Mouse (Mus musculus) heart, postnatal 0 days (tissue): ENCODE measurements around the gene Kirrel. TPM values are rescaled to one million over a fixed set of nuclear protein-coding genes. Genes with fewer than 3 reads are reported as not detected.

Experiments used
- ATAC-seq: fragments of 200-750 bp; cut with Nextera tagmentation; 2 replicates; pipeline ENCODE4 v1.8.0; 2017; ENCODE audit warnings: low read depth, moderate number of reproducible peaks, moderate library complexity; ENCODE audit not compliant: insufficient read depth
- DNase-seq: peaks from one replicate; pipeline ENCODE4 v3.0.0-alpha.2; 2016; ENCODE audit warnings: low spot score
- H3K27ac ChIP-seq: fragments of 300-500 bp; sonication (generic); 2 replicates; pipeline ENCODE4 v1.5.1; 2014; ENCODE audit warnings: low read depth, mild to moderate bottlenecking
- H3K27me3 ChIP-seq: fragments of 300-500 bp; sonication (generic); 2 replicates; pipeline ENCODE4 v1.6.1; 2014; ENCODE audit warnings: low read length, mixed read lengths; ENCODE audit not compliant: control insufficient read depth, insufficient read depth
- H3K36me3 ChIP-seq: fragments of 300-500 bp; sonication (generic); replicated peaks from 2 replicates; pipeline ENCODE4 v1.6.1; 2014; ENCODE audit warnings: low read length, mixed read lengths; ENCODE audit not compliant: control insufficient read depth, insufficient read depth
- H3K4me1 ChIP-seq: fragments of 300-500 bp; sonication (generic); 2 replicates; pipeline ENCODE4 v1.6.1; 2014; ENCODE audit warnings: antibody characterized with exemption; ENCODE audit not compliant: control insufficient read depth, insufficient read depth
- H3K4me2 ChIP-seq: fragments of 300-500 bp; sonication (generic); 2 replicates; pipeline ENCODE4 v1.6.1; 2014; ENCODE audit warnings: low read depth, mild to moderate bottlenecking, low read length, moderate library complexity
- H3K4me3 ChIP-seq: fragments of 300-500 bp; sonication (generic); 2 replicates; pipeline ENCODE4 v1.5.1; 2014; ENCODE audit warnings: low read depth, low read length
- H3K9ac ChIP-seq: fragments of 300-500 bp; sonication (generic); replicated peaks from 2 replicates; pipeline ENCODE4 v1.6.1; 2014; ENCODE audit warnings: low read depth, low read length, mixed read lengths
- H3K9me3 ChIP-seq: fragments of 300-500 bp; sonication (generic); replicated peaks from 2 replicates; pipeline ENCODE4 v1.6.1; 2016; ENCODE audit warnings: low read length; ENCODE audit not compliant: control insufficient read depth
- CTCF ChIP-seq: IDR thresholded peaks from 2 replicates; pipeline ENCODE4 v1.5.1; 2016; ENCODE audit warnings: antibody characterized with exemption, control low read depth, low read depth
- EP300 ChIP-seq: IDR thresholded peaks from 2 replicates; pipeline ENCODE4 v1.6.1; 2016; ENCODE audit warnings: antibody characterized with exemption, low read depth
- WGBS: fragments of 180-500 bp; shearing (Covaris S2); extraction: QIAGEN DNeasy Blood & Tissue Kit; methylation state at CpG from one replicate; pipeline ENCODE4 v1.1.7; 2014; 5-methylcytosine and 5-hydroxymethylcytosine counted together
- polyA plus RNA-seq: library from polyadenylated mRNA; unstranded; fragments of >200 nt; fragmentation: Nextera tagmentation; extraction: Ambion mirVana; gene quantifications from 2 replicates; pipeline ENCODE4 v1.2.1, GENCODE M21; 2015
- total RNA-seq: library from RNA; depleted of rRNA; stranded (reverse); fragments of >200 nt; gene quantifications from 2 replicates; pipeline ENCODE4 v1.2.3, GENCODE M21; 2014; ENCODE audit warnings: low replicate concordance

Kirrel gene
- total and polyA plus RNA-seq, 2 experiments from 2014 or later, result 3.5 to 13.9 TPM

DNA sequence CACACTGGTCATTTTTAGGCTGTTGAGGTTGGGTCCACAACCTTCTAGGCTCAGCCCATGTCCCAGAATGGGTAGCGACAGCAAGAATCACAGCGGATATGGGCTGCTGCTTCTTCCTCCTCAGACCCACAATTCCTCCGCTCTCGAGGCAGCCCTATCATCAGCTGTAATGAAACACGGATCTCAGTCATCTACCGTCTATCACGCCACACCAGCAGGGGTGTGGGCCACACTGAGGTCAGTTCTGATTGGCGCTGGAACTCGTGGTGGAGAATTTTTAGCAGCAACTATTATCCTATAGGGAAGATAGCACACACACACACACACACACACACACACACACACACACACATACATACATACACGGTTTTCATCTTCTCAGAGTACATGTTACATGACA is 25.1 kb downstream of the Kirrel start:
- H3K27me3 ChIP-seq, result no peaks in the 10 kb centered on the region
- peaks cover 46% of the 10 kb centered on the region for H3K4me1 ChIP-seq
- TF ChIP-seq EP300, result no peak
- TF ChIP-seq CTCF, result no peak
- peak overlapping the region; percentile 93 for H3K27ac ChIP-seq
- no peak overlapping the region for H3K4me2 ChIP-seq
- no peaks in the 10 kb centered on the region for H3K9me3 ChIP-seq
- H3K4me3 ChIP-seq, result no peak overlapping the region
- DNase-seq (no peak), ATAC-seq (no peak)
- no peaks in the 10 kb centered on the region for H3K36me3 ChIP-seq
- 44% methylated on average over 10 of the region's 10 CpGs for WGBS
- no peak overlapping the region for H3K9ac ChIP-seq

DNA sequence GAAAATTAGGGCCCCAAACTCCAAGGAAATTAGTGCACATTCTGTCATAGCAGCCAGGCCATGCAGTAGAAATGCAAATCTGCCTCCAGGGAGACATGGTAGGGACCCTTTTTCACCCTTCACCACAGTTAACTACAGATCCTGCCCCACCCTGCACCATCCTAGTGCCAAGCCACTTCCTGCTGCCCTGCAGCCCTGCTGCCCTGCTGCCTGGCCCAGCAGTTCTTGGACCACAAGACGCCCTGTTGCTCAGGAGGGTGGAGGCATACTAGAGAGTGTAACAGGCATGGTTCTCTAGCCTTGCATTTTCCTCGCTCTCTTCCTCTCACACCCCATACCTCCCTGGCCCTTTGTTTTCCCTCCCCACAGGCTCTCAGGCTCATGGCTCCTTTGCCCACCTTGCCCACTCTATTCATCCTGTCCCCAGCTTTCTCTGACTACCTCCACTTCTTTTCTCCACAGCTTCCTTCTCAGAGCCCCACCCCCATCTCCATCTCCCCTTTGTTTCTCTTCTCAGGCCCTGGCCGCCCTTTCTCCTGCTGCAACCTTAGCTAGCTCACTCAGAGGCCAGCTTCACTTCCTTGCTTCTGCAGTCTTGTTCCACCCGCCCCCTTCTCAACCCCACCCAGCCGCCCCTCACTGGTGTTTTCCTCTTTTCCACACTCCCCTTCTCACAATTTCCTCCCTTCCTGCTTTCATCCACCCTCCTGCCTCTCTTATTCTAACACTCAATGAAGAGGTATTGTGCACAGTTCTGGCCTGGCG is 29.9 kb downstream of the Kirrel start:
- WGBS, result 55% methylated on average over 6 of the region's 6 CpGs
- Histone ChIP-seq H3K27me3 (no peaks in the 10 kb centered on the region), H3K4me1 (0 out of 2 replicates have a peak, but pooled peaks cover 9% of the 10 kb centered on the region), H3K9me3 (no peaks in the 10 kb centered on the region), H3K27ac (peak overlapping the region; percentile 38; the same call in 1 of the 2 replicates), H3K4me2 (no peak overlapping the region), H3K36me3 (no peaks in the 10 kb centered on the region), H3K4me3 (no peak overlapping the region), H3K9ac (no peak overlapping the region)
- ATAC-seq, result no peak
- TF ChIP-seq CTCF, result no peak
- no peak for TF ChIP-seq EP300
- DNase-seq, result no peak

DNA sequence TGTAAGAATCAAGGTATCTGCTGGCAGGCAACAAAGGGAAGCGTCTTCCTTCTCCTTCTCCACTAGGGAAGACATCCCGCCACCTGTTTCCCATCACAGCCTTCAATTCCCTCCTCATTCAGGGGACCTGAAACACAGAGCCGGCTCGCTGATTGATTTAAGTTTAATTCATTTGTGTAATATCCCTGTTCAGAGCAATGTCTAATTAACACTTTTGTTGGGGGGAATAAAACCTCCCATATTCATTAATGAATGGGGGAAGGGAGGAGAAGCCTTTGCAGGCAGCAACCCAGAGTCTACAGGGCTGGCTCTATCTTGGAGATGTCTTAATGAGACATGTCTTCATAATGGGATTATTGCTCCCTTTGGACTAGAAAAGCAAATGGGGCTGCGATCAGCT is 34.3 kb downstream of the Kirrel start:
- Histone ChIP-seq H3K4me2 (no peak overlapping the region), H3K27ac (no peak overlapping the region), H3K9me3 (no peaks in the 10 kb centered on the region), H3K4me3 (no peak overlapping the region), H3K4me1 (0 out of 2 replicates have a peak, but pooled peaks cover 7% of the 10 kb centered on the region), H3K27me3 (no peaks in the 10 kb centered on the region), H3K36me3 (peaks cover 7% of the 10 kb centered on the region; the same call in 1 of the 2 replicates), H3K9ac (no peak overlapping the region)
- DNase-seq (no peak), ATAC-seq (no peak)
- TF ChIP-seq EP300 (no peak), CTCF (no peak)
- 85% methylated on average over 5 of the region's 5 CpGs for WGBS

DNA sequence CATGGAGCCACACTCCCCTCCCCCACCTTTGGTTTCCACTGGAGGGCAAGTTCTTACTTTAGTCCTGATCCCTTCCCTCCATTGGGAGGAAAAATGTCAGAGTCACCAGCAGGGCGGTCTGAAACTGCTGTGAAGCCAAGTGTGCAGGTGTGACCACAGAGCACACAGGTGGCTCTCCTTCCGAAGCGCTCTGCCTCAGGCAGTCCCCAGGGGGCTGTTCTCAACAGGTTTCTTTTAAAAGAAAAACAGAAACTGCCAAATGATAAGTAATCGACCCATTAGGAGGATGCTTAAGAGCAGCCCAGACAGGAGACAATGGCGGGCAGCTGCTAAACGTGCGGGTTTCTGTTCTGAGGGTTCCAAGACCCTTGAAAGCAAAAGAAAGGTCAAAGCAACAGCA is 37.8 kb downstream of the Kirrel start:
- H3K36me3 ChIP-seq, result peaks cover 7% of the 10 kb centered on the region; the same call in 1 of the 2 replicates
- no peak overlapping the region for H3K27ac ChIP-seq
- H3K27me3 ChIP-seq, result no peaks in the 10 kb centered on the region
- H3K4me2 ChIP-seq, result no peak overlapping the region
- WGBS, result 70% methylated on average over 7 of the region's 7 CpGs
- peak; percentile 2 for DNase-seq
- TF ChIP-seq CTCF, result no peak
- no peak for TF ChIP-seq EP300
- H3K9ac ChIP-seq, result no peak overlapping the region
- no peaks in the 10 kb centered on the region for H3K9me3 ChIP-seq
- H3K4me3 ChIP-seq, result no peak overlapping the region
- H3K4me1 ChIP-seq, result peaks cover 20% of the 10 kb centered on the region
- ATAC-seq, result no peak

DNA sequence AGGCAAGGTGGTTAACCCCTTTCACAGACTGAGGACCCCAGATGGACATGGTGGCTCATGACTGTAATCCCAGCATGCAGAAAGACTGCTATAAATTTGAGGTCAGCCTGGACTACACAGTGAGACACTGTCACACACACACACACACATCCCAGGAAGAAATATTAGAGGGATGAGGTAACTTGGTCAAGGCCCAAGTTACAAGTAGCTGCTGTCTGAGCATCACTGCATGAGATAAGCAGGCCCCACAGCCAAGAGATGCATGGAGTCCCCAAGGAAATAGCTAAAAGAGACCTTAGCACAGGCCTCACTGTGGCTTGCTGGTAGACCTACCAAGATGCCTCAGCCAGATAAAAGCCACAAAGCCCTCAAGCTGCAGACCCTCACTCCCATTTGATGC is 39.6 kb downstream of the Kirrel start:
- Histone ChIP-seq H3K27me3 (no peaks in the 10 kb centered on the region), H3K27ac (no peak overlapping the region), H3K4me3 (no peak overlapping the region), H3K9ac (no peak overlapping the region), H3K4me1 (peaks cover 29% of the 10 kb centered on the region), H3K9me3 (no peaks in the 10 kb centered on the region), H3K36me3 (peaks cover 7% of the 10 kb centered on the region; the same call in 1 of the 2 replicates), H3K4me2 (no peak overlapping the region)
- DNase-seq, result peak; percentile 31
- no peak for TF ChIP-seq EP300
- no peak for TF ChIP-seq CTCF
- peak; percentile 69 for ATAC-seq
